Mouse (Mus musculus): ENCODE results near the gene Rnasel. TPM values are rescaled to one million over a fixed set of nuclear protein-coding genes. Genes with fewer than 3 reads are reported as not detected.

The Rnasel gene
- polyA plus RNA-seq, 1 experiment = 12.3 TPM

DNA sequence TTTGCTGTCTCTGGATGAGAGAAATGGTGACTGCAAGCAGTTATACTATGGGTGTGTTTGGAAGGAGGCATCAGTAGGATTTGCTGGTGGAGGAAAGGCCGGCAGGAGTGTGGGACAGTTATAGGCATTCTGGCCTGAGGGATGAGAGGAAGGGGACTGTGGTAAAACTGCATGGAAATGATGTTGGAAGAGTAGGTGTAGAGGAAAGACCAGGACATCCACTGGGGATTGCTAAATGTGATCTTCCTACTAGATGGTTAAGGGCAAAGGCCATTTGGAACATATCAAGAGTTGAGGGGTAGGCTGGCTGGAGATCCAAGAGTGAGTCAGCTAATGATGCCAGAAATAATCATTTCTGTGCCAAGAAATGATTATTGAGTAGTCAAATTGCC lies 21.5 kb downstream of the Rnasel start:
- no peaks in the 10 kb centered on the region for H3K27me3 ChIP-seq (ENCODE audit: control insufficient read depth, insufficient read depth, low read length)
- no peak overlapping the region for H3K4me3 ChIP-seq (ENCODE audit: control insufficient read depth, insufficient read depth, low read length)
- 98% methylated on average over 1 of the region's 1 CpGs for WGBS
- peaks cover 5% of the 10 kb centered on the region; the same call in 1 of the 2 replicates for H3K4me1 ChIP-seq (replicated peaks; ENCODE audit: control insufficient read depth, insufficient read depth, low read length)
- TF ChIP-seq POLR2A (IDR thresholded peaks at IDR 0.05; ENCODE audit: control insufficient read depth, extremely low read depth, insufficient read depth, low read length, poor library complexity) (no peak), CTCF (IDR thresholded peaks at IDR 0.05; ENCODE audit: borderline replicate concordance, control insufficient read depth, extremely low read depth, insufficient read depth, low read length, poor library complexity) (no peak)
- no peak overlapping the region for H3K27ac ChIP-seq (ENCODE audit: control insufficient read depth, insufficient read depth, low read length)
- no peak for DNase-seq
- H3K36me3 ChIP-seq (ENCODE audit: control insufficient read depth, insufficient read depth, low read length) = no peaks in the 10 kb centered on the region

DNA sequence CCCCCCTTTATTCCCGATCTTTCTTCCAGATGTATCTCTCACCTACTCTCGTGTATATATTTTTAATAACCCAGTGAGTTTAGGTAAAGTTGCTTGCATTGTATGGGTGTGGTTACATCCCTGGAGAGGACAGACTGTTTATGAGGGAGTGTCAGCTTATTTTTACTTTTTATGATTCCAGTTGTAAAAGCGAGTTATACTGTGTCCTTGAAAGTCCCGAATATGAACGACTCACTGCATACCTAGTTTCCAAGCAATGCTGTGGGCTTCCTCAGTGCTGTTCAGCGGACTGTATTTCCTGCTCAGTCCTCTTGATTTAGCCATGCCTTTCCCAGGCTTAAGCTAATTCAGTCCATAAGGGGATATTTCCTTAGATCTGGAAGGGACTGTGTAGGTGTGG lies 25.9 kb downstream of the Rnasel start:
- Histone ChIP-seq H3K4me3 (ENCODE audit: control insufficient read depth, insufficient read depth, low read length) (no peak overlapping the region), H3K36me3 (ENCODE audit: control insufficient read depth, insufficient read depth, low read length) (no peaks in the 10 kb centered on the region), H3K27me3 (ENCODE audit: control insufficient read depth, insufficient read depth, low read length) (no peaks in the 10 kb centered on the region), H3K27ac (ENCODE audit: control insufficient read depth, insufficient read depth, low read length) (no peak overlapping the region), H3K4me1 (replicated peaks; ENCODE audit: control insufficient read depth, insufficient read depth, low read length) (no peaks in the 10 kb centered on the region)
- TF ChIP-seq CTCF (IDR thresholded peaks at IDR 0.05; ENCODE audit: borderline replicate concordance, control insufficient read depth, extremely low read depth, insufficient read depth, low read length, poor library complexity) (no peak), POLR2A (IDR thresholded peaks at IDR 0.05; ENCODE audit: control insufficient read depth, extremely low read depth, insufficient read depth, low read length, poor library complexity) (no peak)
- 92% methylated on average over 6 of the region's 6 CpGs for WGBS
- DNase-seq = no peak

DNA sequence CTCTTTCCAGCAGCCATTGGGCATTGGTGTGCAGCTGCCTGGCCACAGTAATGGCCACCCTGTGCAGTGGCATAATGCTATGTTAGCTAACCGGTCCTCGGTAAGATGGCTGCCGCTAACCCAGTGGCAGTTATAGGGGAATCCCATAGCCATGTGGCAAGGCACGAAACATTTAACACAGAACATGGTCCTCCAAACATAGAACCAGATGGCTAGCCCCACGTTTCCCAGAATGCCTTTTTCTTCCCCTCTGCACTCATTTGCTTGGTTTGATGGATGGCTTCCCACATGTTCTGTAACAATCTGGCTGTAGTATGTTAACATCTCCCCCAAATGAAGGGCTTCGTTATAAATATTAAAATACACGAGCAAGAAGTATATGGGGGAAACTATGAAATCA lies 27.0 kb downstream of the Rnasel start:
- WGBS = 98% methylated on average over 7 of the region's 7 CpGs
- H3K4me3 ChIP-seq (ENCODE audit: control insufficient read depth, insufficient read depth, low read length) = no peak overlapping the region
- H3K27me3 ChIP-seq (ENCODE audit: control insufficient read depth, insufficient read depth, low read length) = no peaks in the 10 kb centered on the region
- H3K27ac ChIP-seq (ENCODE audit: control insufficient read depth, insufficient read depth, low read length) = no peak overlapping the region
- DNase-seq = no peak
- no peaks in the 10 kb centered on the region for H3K36me3 ChIP-seq (ENCODE audit: control insufficient read depth, insufficient read depth, low read length)
- TF ChIP-seq POLR2A (IDR thresholded peaks at IDR 0.05; ENCODE audit: control insufficient read depth, extremely low read depth, insufficient read depth, low read length, poor library complexity) = no peak
- no peaks in the 10 kb centered on the region for H3K4me1 ChIP-seq (replicated peaks; ENCODE audit: control insufficient read depth, insufficient read depth, low read length)

DNA sequence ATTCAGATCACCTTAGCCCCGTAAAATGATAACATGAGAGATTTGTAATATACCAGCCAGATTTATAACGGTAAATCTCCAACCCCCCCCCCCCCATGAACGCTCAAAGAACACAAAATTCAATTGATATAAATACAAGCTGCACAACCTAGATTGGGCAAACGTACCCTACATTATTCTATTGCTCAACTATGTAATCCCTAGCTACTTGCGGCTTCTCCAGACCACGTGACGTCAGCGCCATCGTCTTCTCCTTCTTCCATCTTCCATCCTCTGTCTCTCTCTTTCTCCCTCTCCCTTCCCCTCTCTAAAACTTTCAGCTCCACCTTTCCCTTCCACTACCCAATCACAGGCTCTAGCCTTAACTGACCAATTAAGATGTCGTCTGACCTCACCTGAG lies 29.0 kb downstream of the Rnasel start:
- Histone ChIP-seq H3K36me3 (ENCODE audit: control insufficient read depth, insufficient read depth, low read length) (no peaks in the 10 kb centered on the region), H3K27me3 (ENCODE audit: control insufficient read depth, insufficient read depth, low read length) (no peaks in the 10 kb centered on the region), H3K27ac (ENCODE audit: control insufficient read depth, insufficient read depth, low read length) (no peak overlapping the region), H3K4me3 (ENCODE audit: control insufficient read depth, insufficient read depth, low read length) (no peak overlapping the region), H3K4me1 (replicated peaks; ENCODE audit: control insufficient read depth, insufficient read depth, low read length) (no peaks in the 10 kb centered on the region)
- no peak for TF ChIP-seq CTCF (IDR thresholded peaks at IDR 0.05; ENCODE audit: borderline replicate concordance, control insufficient read depth, extremely low read depth, insufficient read depth, low read length, poor library complexity)
- TF ChIP-seq POLR2A (IDR thresholded peaks at IDR 0.05; ENCODE audit: control insufficient read depth, extremely low read depth, insufficient read depth, low read length, poor library complexity) = no peak
- 94% methylated on average over 10 of the region's 10 CpGs for WGBS
- DNase-seq = no peak

DNA sequence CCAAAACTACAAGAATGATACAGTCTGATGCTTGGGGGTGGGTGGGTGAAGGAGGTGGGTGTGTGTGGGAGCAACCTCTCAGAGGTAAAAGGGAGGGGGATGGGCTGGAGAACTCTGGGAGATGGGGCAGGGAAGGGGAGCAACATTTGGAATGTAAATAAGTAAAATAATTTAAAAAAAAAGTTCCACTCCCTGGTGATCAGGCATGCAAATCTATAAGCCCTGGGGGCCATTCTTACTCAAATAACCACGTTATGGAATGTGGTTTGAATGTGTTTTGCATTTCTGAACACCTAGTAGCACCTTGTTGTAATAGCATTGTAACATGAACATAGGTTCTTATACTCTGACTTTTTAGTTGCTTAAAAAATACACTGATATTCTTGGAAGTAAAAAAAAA lies 34.1 kb downstream of the Rnasel start:
- DNase-seq = no peak
- Histone ChIP-seq H3K27me3 (ENCODE audit: control insufficient read depth, insufficient read depth, low read length) (no peaks in the 10 kb centered on the region), H3K27ac (ENCODE audit: control insufficient read depth, insufficient read depth, low read length) (no peak overlapping the region), H3K36me3 (ENCODE audit: control insufficient read depth, insufficient read depth, low read length) (no peaks in the 10 kb centered on the region), H3K4me1 (replicated peaks; ENCODE audit: control insufficient read depth, insufficient read depth, low read length) (no peaks in the 10 kb centered on the region), H3K4me3 (ENCODE audit: control insufficient read depth, insufficient read depth, low read length) (no peak overlapping the region)
- TF ChIP-seq POLR2A (IDR thresholded peaks at IDR 0.05; ENCODE audit: control insufficient read depth, extremely low read depth, insufficient read depth, low read length, poor library complexity) = no peak
- 83% methylated on average over 1 of the region's 1 CpGs for WGBS

DNA sequence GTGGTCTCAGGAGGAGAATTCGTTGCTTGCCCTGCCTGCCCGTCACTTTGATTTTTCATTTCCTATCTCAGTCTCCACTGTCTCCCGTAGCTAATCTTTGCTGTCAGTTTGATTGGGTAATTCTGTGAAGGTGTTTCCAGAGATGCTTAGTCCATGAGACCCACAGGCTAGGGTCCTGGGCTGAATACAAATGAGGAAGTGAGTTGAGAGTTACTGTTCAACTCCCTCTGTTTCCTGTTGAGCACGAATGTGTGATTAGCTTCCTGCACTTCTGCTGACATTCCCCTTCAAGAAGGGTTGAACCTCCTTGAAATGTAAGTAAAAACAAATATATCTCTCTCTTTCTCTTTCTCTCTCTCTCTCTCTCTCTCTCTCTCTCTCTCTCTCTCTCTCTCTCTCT lies 36.4 kb downstream of the Rnasel start:
- Histone ChIP-seq H3K4me1 (replicated peaks; ENCODE audit: control insufficient read depth, insufficient read depth, low read length) (no peaks in the 10 kb centered on the region), H3K36me3 (ENCODE audit: control insufficient read depth, insufficient read depth, low read length) (no peaks in the 10 kb centered on the region), H3K27me3 (ENCODE audit: control insufficient read depth, insufficient read depth, low read length) (no peaks in the 10 kb centered on the region), H3K27ac (ENCODE audit: control insufficient read depth, insufficient read depth, low read length) (no peak overlapping the region), H3K4me3 (ENCODE audit: control insufficient read depth, insufficient read depth, low read length) (no peak overlapping the region)
- DNase-seq = no peak
- no peak for TF ChIP-seq POLR2A (IDR thresholded peaks at IDR 0.05; ENCODE audit: control insufficient read depth, extremely low read depth, insufficient read depth, low read length, poor library complexity)
- no peak for TF ChIP-seq CTCF (IDR thresholded peaks at IDR 0.05; ENCODE audit: borderline replicate concordance, control insufficient read depth, extremely low read depth, insufficient read depth, low read length, poor library complexity)
- WGBS = 32% methylated on average over 4 of the region's 4 CpGs

DNA sequence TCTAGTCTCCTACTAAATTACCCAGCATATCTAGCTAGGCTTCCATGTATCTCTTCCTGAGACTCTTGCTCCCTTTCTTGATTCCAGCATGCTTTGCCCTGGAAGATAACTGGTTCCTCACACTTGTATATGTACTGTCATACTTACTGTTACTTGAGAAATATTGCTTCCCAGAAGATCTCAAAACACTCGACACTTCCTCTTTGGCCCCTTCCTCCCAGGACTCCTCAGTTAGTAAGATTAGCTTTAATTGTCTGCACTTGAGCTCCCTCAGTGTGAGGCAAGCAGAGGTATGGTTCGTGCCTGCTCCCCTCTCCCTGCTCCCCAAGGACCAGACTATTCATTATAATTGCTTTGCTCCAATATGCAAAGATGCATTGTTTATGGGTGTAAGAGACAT lies 41.5 kb downstream of the Rnasel start:
- 68% methylated on average over 2 of the region's 2 CpGs for WGBS

More for the DNA sequence above, 41.5 kb downstream of the Rnasel start:
- Histone ChIP-seq H3K27me3 (ENCODE audit: control insufficient read depth, insufficient read depth, low read length) (no peaks in the 10 kb centered on the region), H3K4me1 (replicated peaks; ENCODE audit: control insufficient read depth, insufficient read depth, low read length) (no peaks in the 10 kb centered on the region), H3K4me3 (ENCODE audit: control insufficient read depth, insufficient read depth, low read length) (no peak overlapping the region), H3K27ac (ENCODE audit: control insufficient read depth, insufficient read depth, low read length) (no peak overlapping the region), H3K36me3 (ENCODE audit: control insufficient read depth, insufficient read depth, low read length) (no peaks in the 10 kb centered on the region)
- TF ChIP-seq POLR2A (IDR thresholded peaks at IDR 0.05; ENCODE audit: control insufficient read depth, extremely low read depth, insufficient read depth, low read length, poor library complexity) (no peak), CTCF (IDR thresholded peaks at IDR 0.05; ENCODE audit: borderline replicate concordance, control insufficient read depth, extremely low read depth, insufficient read depth, low read length, poor library complexity) (no peak)
- no peak for DNase-seq
